Mouse (Mus musculus) urinary bladder, adult 2 months (tissue): ENCODE measurements around the gene Ccer1. TPM values are rescaled to one million over a fixed set of nuclear protein-coding genes. Genes with fewer than 3 reads are reported as not detected.

Experiments
- polyA plus RNA-seq: library from polyadenylated mRNA; depleted of rRNA; stranded (reverse); fragments of >200 nt; gene quantifications from 2 replicates; pipeline ENCODE4 v1.2.3, GENCODE M21; 2012; rRNA removed

Gene Ccer1
- polyA plus RNA-seq, 1 experiment, result not detected

Other genes with a start within 250 kb of the Ccer1 start
- gene Dcn, start 213.4 kb upstream of the Ccer1 start, polyA plus RNA-seq, result 3,510 and 3,693 TPM in 2 replicates
- 387 and 481 TPM in 2 replicates for gene Lum, start 127.9 kb upstream of the Ccer1 start, polyA plus RNA-seq
- 0.22 and 0.48 TPM in 2 replicates for gene Kera, start 86.2 kb upstream of the Ccer1 start, polyA plus RNA-seq
- 0.50 and 0.83 TPM in 2 replicates for gene Epyc, start 49.0 kb upstream of the Ccer1 start, polyA plus RNA-seq
- not detected in 2 replicates for gene C030005K15Rik, start 33.7 kb downstream of the Ccer1 start, polyA plus RNA-seq